Mouse (Mus musculus) liver, embryonic 14.5 days (tissue): Measurements from ENCODE around the gene Arhgap24.

Source experiments
- CTCF ChIP-seq: IDR thresholded peaks from 2 replicates; pipeline ENCODE4 v1.5.1; 2016; ENCODE audit warnings: antibody characterized with exemption, low read depth, control low read depth
- EP300 ChIP-seq: IDR thresholded peaks from 2 replicates; pipeline ENCODE4 v1.6.1; 2016; ENCODE audit warnings: antibody characterized with exemption, low read depth

GRCm38 (mm10) chr5:102898301-102898700, 417.1 kb downstream of the Arhgap24 start:
- TF ChIP-seq CTCF, result no peak
- no peak for TF ChIP-seq EP300
